Mouse (Mus musculus) hindbrain, postnatal 0 days (tissue): Measurements from ENCODE around the gene Hs6st1. TPM values are rescaled to one million over a fixed set of nuclear protein-coding genes. Genes with fewer than 3 reads are reported as not detected.

Experiments used
- ATAC-seq: fragments of 200-750 bp; cut with Nextera tagmentation; 2 replicates; pipeline ENCODE4 v1.8.0; 2017; ENCODE audit warnings: mild to moderate bottlenecking, moderate TSS enrichment, moderate library complexity
- DNase-seq: peaks from one replicate; pipeline ENCODE4 v3.0.0-alpha.2; 2015; ENCODE audit warnings: low spot score
- H3K27ac ChIP-seq: fragments of 300-500 bp; sonication (generic); 2 replicates; pipeline ENCODE4 v1.5.1; 2014; ENCODE audit warnings: mild to moderate bottlenecking
- H3K27me3 ChIP-seq: fragments of 300-500 bp; sonication (generic); 2 replicates; pipeline ENCODE4 v1.6.1; 2014; ENCODE audit warnings: low read length, mixed read lengths; ENCODE audit not compliant: insufficient read depth
- H3K36me3 ChIP-seq: fragments of 300-500 bp; sonication (generic); 2 replicates; pipeline ENCODE4 v1.6.1; 2014; ENCODE audit warnings: low read length, mixed read lengths; ENCODE audit not compliant: insufficient read depth
- H3K4me1 ChIP-seq: fragments of 300-500 bp; sonication (generic); 2 replicates; pipeline ENCODE4 v1.6.1; 2014; ENCODE audit warnings: antibody characterized with exemption, low read length, mixed read lengths; ENCODE audit not compliant: insufficient read depth
- H3K4me2 ChIP-seq: fragments of 300-500 bp; sonication (generic); 2 replicates; pipeline ENCODE4 v1.6.1; 2014; ENCODE audit warnings: low read depth, mild to moderate bottlenecking, low read length, moderate library complexity, mixed read lengths
- H3K4me3 ChIP-seq: fragments of 300-500 bp; sonication (generic); 2 replicates; pipeline ENCODE4 v1.5.1; 2014; ENCODE audit warnings: low read length
- H3K9ac ChIP-seq: fragments of 300-500 bp; sonication (generic); replicated peaks from 2 replicates; pipeline ENCODE4 v1.6.1; 2014; ENCODE audit warnings: mild to moderate bottlenecking, low read length, moderate library complexity, mixed read lengths
- H3K9me3 ChIP-seq: fragments of 300-500 bp; sonication (generic); 2 replicates; pipeline ENCODE4 v1.6.1; 2016; ENCODE audit warnings: low read length, mixed read lengths
- CTCF ChIP-seq: IDR thresholded peaks from 2 replicates; pipeline ENCODE4 v1.5.1; 2016; ENCODE audit warnings: antibody characterized with exemption, control low read depth, low read depth
- WGBS: fragments of 180-500 bp; shearing (Covaris S2); extraction: QIAGEN DNeasy Blood & Tissue Kit; methylation state at CpG from one replicate; pipeline ENCODE4 v1.1.7; 2014; 5-methylcytosine and 5-hydroxymethylcytosine counted together
- polyA plus RNA-seq: library from polyadenylated mRNA; unstranded; fragments of >200 nt; fragmentation: Nextera tagmentation; extraction: Ambion mirVana; gene quantifications from 2 replicates; pipeline ENCODE4 v1.2.1, GENCODE M21; 2015
- total RNA-seq: library from RNA; depleted of rRNA; stranded (reverse); fragments of >200 nt; gene quantifications from 2 replicates; pipeline ENCODE4 v1.2.3, GENCODE M21; 2014

The Hs6st1 gene
- total and polyA plus RNA-seq, 2 experiments from 2014 or later: 19.0 to 107 TPM

GRCm38 (mm10) chr1:36130307-36131035, 62.3 kb downstream of the Hs6st1 start:
- ATAC-seq: no peak
- H3K9me3 ChIP-seq: no peaks in the 10 kb centered on the region
- no peaks in the 10 kb centered on the region for H3K36me3 ChIP-seq
- H3K27ac ChIP-seq: no peak overlapping the region
- TF ChIP-seq CTCF: no peak
- no peaks in the 10 kb centered on the region for H3K4me1 ChIP-seq
- H3K4me2 ChIP-seq: no peak overlapping the region
- WGBS: 87% methylated on average over 4 of the region's 4 CpGs
- H3K27me3 ChIP-seq: no peaks in the 10 kb centered on the region
- DNase-seq: no peak
- H3K4me3 ChIP-seq: no peak overlapping the region
- H3K9ac ChIP-seq: no peak overlapping the region

GRCm38 (mm10) chr1:36131154-36131553, 63.0 kb downstream of the Hs6st1 start:
- Histone ChIP-seq H3K4me3 (no peak overlapping the region), H3K36me3 (no peaks in the 10 kb centered on the region), H3K4me1 (no peaks in the 10 kb centered on the region), H3K9ac (no peak overlapping the region), H3K27me3 (no peaks in the 10 kb centered on the region), H3K4me2 (no peak overlapping the region), H3K27ac (no peak overlapping the region), H3K9me3 (no peaks in the 10 kb centered on the region)
- no peak for TF ChIP-seq CTCF
- DNase-seq (no peak), ATAC-seq (no peak)
- 37% methylated on average over 4 of the region's 4 CpGs for WGBS

DNA sequence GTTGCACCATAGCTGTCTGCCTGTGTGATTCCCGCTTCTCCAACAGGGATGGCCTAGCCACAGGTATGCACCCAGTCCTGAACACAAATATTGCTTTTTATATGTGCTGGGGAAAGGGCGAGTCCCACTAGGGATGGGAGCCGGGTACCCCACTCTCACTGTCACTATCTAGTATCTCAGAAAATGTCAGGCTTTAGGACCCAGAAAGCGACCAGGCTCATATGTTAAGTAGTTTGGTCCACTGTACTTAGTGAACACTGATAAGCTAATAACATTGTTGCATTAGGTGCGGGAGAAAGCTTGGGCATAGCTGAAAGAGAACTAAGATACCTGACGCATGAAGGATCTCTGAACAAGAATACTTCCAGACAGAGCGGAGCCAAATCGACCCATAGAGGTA, 63.6 kb downstream of the Hs6st1 start:
- Histone ChIP-seq H3K4me1 (no peaks in the 10 kb centered on the region), H3K27ac (no peak overlapping the region), H3K9ac (no peak overlapping the region), H3K4me3 (no peak overlapping the region), H3K9me3 (no peaks in the 10 kb centered on the region), H3K27me3 (no peaks in the 10 kb centered on the region), H3K4me2 (no peak overlapping the region), H3K36me3 (no peaks in the 10 kb centered on the region)
- WGBS: 70% methylated on average over 8 of the region's 8 CpGs
- no peak for ATAC-seq
- TF ChIP-seq CTCF: no peak
- no peak for DNase-seq

- ATAC-seq (no peak), DNase-seq (no peak)
- no peaks in the 10 kb centered on the region for H3K9me3 ChIP-seq
- H3K36me3 ChIP-seq: no peaks in the 10 kb centered on the region
- no peak overlapping the region for H3K4me2 ChIP-seq
- no peaks in the 10 kb centered on the region for H3K27me3 ChIP-seq
- WGBS: 45% methylated on average over 4 of the region's 4 CpGs
- no peak overlapping the region for H3K4me3 ChIP-seq
- H3K4me1 ChIP-seq: no peaks in the 10 kb centered on the region
- TF ChIP-seq CTCF: no peak
- H3K27ac ChIP-seq: no peak overlapping the region
- no peak overlapping the region for H3K9ac ChIP-seq
Observed at GRCm38 (mm10) chr1:36132211-36132610, 64.0 kb downstream of the Hs6st1 start.

DNA sequence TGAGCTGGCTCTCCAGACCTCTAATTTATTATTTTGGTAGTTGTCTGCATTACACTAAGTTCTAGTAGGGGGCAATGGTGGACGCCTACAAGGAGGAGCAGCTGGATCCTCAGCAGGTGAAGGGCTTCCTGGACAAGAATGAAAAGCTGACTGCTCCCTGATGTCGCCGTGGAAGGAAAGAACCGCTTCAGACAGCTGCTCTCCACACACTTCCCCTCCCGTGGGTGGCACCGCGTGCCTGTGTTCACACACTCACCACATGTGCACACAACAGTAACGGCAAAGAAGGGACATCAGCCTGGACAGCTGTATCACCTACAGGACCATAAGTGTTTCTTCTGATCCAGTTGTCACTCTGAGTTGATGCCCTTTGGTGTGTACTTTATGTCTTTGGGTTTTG, 64.8 kb downstream of the Hs6st1 start:
- no peaks in the 10 kb centered on the region for H3K27me3 ChIP-seq
- H3K9ac ChIP-seq: no peak overlapping the region
- H3K9me3 ChIP-seq: no peaks in the 10 kb centered on the region
- no peaks in the 10 kb centered on the region for H3K36me3 ChIP-seq
- DNase-seq: no peak
- no peaks in the 10 kb centered on the region for H3K4me1 ChIP-seq
- H3K27ac ChIP-seq: no peak overlapping the region
- no peak for ATAC-seq
- TF ChIP-seq CTCF: no peak
- no peak overlapping the region for H3K4me3 ChIP-seq
- WGBS: 67% methylated on average over 8 of the region's 8 CpGs
- H3K4me2 ChIP-seq: no peak overlapping the region

GRCm38 (mm10) chr1:36133647-36134046, 65.4 kb downstream of the Hs6st1 start:
- DNase-seq (no peak), ATAC-seq (no peak)
- H3K27me3 ChIP-seq: no peaks in the 10 kb centered on the region
- H3K9me3 ChIP-seq: no peaks in the 10 kb centered on the region
- H3K4me1 ChIP-seq: no peaks in the 10 kb centered on the region
- no peak overlapping the region for H3K27ac ChIP-seq
- H3K4me3 ChIP-seq: no peak overlapping the region
- no peaks in the 10 kb centered on the region for H3K36me3 ChIP-seq
- no peak overlapping the region for H3K9ac ChIP-seq
- 73% methylated on average over 3 of the region's 3 CpGs for WGBS
- no peak overlapping the region for H3K4me2 ChIP-seq
- TF ChIP-seq CTCF: no peak

DNA sequence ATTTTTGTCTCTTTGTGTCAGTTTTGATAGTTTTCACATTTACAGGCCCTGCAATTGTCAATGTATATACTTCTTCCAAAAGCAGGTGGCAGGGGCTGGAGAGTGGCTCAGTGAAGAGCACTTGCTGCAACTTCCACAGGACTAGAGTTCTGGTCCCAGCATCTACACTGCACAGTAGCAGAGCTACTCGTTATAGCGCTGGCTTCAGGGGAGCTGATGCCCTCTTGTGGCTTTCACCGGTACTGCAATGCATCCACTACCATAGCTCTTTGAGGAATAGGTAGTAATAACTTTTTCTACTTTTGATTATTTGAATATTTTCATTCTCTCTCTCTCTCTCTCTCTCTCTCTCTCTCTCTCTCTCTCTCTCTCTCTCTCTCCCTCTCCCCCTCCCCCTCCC, 66.4 kb downstream of the Hs6st1 start:
- WGBS: 3% methylated on average over 3 of the region's 3 CpGs
- DNase-seq (peak; percentile 74), ATAC-seq (no peak)
- H3K9ac ChIP-seq: no peak overlapping the region
- no peak overlapping the region for H3K27ac ChIP-seq
- H3K4me2 ChIP-seq: no peak overlapping the region
- no peaks in the 10 kb centered on the region for H3K27me3 ChIP-seq
- no peaks in the 10 kb centered on the region for H3K36me3 ChIP-seq
- TF ChIP-seq CTCF: peak; percentile 86
- H3K9me3 ChIP-seq: no peaks in the 10 kb centered on the region
- no peaks in the 10 kb centered on the region for H3K4me1 ChIP-seq
- no peak overlapping the region for H3K4me3 ChIP-seq
